Mouse (Mus musculus) neural tube, embryonic 14.5 days (tissue): Measurements from ENCODE around the gene Gatm. TPM values are rescaled to one million over a fixed set of nuclear protein-coding genes. Genes with fewer than 3 reads are reported as not detected.
A peak's percentile ranks its signal among the peaks of the same experiment; 100 is the strongest.

ENCODE experiments used
- ATAC-seq: fragments of 200-750 bp; cut with Nextera tagmentation; 2 replicates; pipeline ENCODE4 v1.8.0; 2017; ENCODE audit warnings: low read depth, mild to moderate bottlenecking, moderate TSS enrichment, moderate library complexity
- H3K27ac ChIP-seq: fragments of 300-500 bp; sonication (generic); 2 replicates; pipeline ENCODE4 v1.5.1; 2014; ENCODE audit warnings: low read depth, mild to moderate bottlenecking, control low read depth, low read length, moderate library complexity, mixed read lengths
- H3K27me3 ChIP-seq: fragments of 300-500 bp; sonication (generic); 2 replicates; pipeline ENCODE4 v1.6.1; 2014; ENCODE audit warnings: low read length; ENCODE audit not compliant: control insufficient read depth, insufficient read depth
- H3K36me3 ChIP-seq: fragments of 300-500 bp; sonication (generic); 2 replicates; pipeline ENCODE4 v1.6.1; 2014; ENCODE audit warnings: low read length, mixed read lengths; ENCODE audit not compliant: control insufficient read depth, insufficient read depth
- H3K4me1 ChIP-seq: fragments of 300-500 bp; sonication (generic); 2 replicates; pipeline ENCODE4 v1.6.1; 2014; ENCODE audit warnings: low read length; ENCODE audit not compliant: control insufficient read depth, insufficient read depth
- H3K4me2 ChIP-seq: fragments of 300-500 bp; sonication (generic); 2 replicates; pipeline ENCODE4 v1.6.1; 2014; ENCODE audit warnings: mild to moderate bottlenecking, low read depth, low read length, control low read depth
- H3K4me3 ChIP-seq: fragments of 300-500 bp; sonication (generic); 2 replicates; pipeline ENCODE4 v1.5.1; 2014; ENCODE audit warnings: low read depth, low read length, control low read depth, mixed read lengths
- H3K9ac ChIP-seq: fragments of 300-500 bp; sonication (generic); replicated peaks from 2 replicates; pipeline ENCODE4 v1.6.1; 2014; ENCODE audit warnings: low read depth, mild to moderate bottlenecking, control low read depth, low read length, mixed read lengths
- H3K9me3 ChIP-seq: fragments of 300-500 bp; sonication (generic); 2 replicates; pipeline ENCODE4 v1.6.1; 2016; ENCODE audit warnings: low read length; ENCODE audit not compliant: control insufficient read depth
- WGBS: fragments of 180-500 bp; shearing (Covaris S2); extraction: QIAGEN DNeasy Blood & Tissue Kit; methylation state at CpG from one replicate; pipeline ENCODE4 v1.1.7; 2014; 5-methylcytosine and 5-hydroxymethylcytosine counted together
- polyA plus RNA-seq: library from polyadenylated mRNA; unstranded; fragments of >200 nt; fragmentation: Nextera tagmentation; extraction: Ambion mirVana; gene quantifications from 2 replicates; pipeline ENCODE4 v1.2.1, GENCODE M21; 2014

Gatm gene
- polyA plus RNA-seq = 35.3 and 37.6 TPM in 2 replicates

DNA sequence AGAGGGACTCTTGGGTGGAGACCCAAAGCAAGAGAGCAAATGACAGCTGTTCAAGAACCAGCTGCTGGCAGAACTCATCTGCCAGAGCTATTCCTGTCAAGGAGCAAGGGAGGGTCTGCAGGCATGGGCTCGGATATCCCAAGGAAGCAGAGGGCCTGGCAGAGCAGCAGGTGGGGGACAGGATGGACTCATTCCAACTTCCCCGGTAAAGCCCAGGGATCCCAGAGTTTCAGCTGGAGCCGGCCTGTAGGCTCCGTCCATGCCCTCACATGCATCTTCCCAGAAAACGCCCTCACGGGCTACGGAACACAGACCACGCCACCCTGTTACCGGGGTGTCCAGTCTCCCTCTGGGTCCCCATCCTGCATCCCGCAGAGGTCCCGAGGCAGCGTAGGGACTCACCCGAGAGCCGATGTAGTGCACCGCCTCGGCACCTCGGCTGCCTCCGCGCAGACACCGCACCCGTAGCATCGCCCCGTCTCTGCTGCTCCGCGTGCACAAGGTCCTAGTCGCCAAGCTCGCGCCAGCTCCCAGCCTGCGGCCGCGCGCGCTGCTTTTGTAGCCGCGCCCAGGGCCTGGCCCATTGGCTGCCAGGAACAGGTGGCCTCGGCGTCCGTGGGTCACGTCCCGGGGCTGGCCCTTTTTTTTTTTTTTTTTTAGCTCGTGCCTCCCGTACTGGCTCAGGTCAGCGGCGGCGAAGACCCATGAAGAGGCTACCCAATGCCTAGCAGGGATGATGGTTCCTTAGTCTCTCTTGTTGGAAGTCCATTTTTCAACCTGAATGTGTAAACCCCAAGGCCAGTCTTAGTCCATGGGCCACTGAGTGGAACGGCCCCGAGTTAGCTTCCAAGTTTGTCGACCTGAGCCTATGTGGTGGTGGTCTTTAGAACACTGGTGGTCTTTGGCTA, at the start of gene Gatm:
TSS of gene Gatm (minus strand) at position 558 of the 908 bp plus-strand sequence.
- H3K4me2 ChIP-seq = peak within 1 kb of the TSS; percentile 78
- H3K36me3 ChIP-seq = no peaks in the 10 kb centered on the region
- no peak within 1 kb of the TSS for H3K27ac ChIP-seq
- H3K4me3 ChIP-seq = peak within 1 kb of the TSS; percentile 55
- H3K9me3 ChIP-seq = no peaks in the 10 kb centered on the region
- peak; percentile 98 for ATAC-seq
- H3K9ac ChIP-seq = peak within 1 kb of the TSS; percentile 71
- H3K4me1 ChIP-seq = 0 out of 2 replicates have a peak, but pooled peaks cover 2% of the 10 kb centered on the region
- no peaks in the 10 kb centered on the region for H3K27me3 ChIP-seq
- WGBS = 2% methylated on average over 48 of the region's 48 CpGs

DNA sequence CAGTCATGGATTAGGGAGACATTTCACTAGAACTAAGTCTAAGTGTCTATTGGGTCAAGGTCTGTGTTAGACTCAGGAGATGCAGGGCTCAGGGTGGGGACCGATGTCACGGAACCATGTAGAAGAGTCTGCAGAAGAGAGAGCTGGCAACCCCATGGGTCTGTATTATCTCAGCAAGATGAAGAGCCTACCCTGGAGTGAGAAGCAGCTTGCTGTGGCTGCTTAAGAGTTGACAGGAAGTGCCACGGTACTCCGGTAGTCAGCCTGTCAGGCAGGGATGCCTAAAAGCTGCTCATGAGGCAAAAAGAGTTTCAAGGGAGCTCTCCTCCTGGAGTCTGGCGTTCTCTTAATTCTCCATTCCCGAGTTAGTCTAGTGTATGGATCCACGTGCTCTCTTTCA, 48.7 kb upstream of the Gatm start:
- no peak overlapping the region for H3K27ac ChIP-seq
- no peaks in the 10 kb centered on the region for H3K4me1 ChIP-seq
- H3K36me3 ChIP-seq = no peaks in the 10 kb centered on the region
- H3K4me2 ChIP-seq = no peak overlapping the region
- H3K9ac ChIP-seq = no peak overlapping the region
- no peaks in the 10 kb centered on the region for H3K27me3 ChIP-seq
- no peak for ATAC-seq
- H3K4me3 ChIP-seq = no peak overlapping the region
- WGBS = 94% methylated on average over 7 of the region's 7 CpGs
- H3K9me3 ChIP-seq = no peaks in the 10 kb centered on the region

DNA sequence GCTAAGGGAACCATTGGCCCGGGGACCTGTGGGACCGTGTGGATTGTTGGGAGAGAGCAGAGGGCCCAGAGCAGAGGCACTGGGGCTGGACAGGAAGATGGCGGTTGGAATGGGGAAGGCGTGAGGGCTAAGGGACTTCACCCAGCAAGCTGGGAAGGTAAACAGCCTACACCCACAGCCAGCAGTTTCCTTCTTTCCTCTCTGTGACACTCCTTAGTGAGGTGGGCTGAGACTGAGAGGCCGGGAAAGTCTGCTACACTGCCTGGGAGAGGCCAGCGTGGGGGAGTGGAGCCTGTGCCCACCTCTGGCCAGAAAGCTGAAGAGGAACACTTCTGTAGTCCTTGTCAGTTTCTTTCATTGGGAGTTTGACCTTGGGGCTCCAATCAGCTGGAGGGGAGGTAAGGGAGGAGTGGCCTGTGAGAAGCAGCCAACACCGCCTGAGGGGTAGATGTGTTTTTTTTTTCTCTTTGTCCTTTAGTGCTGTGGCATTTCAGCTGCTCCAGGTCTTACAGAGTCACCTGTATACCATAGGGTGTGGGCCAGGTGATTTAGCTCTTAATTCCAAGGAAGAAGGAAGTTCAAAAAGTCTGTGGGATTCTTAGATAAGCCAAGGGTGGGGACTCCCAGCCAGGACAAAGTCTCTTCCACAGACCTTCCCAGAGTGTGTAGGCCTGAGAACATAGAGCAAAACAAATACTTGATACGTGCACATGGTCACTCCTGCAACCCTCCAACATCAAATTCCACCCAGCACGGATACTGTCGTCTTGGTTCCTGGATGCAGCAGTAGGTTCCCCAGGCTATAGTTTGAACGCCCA, 46.8 kb upstream of the Gatm start:
- H3K36me3 ChIP-seq = no peaks in the 10 kb centered on the region
- 83% methylated on average over 11 of the region's 11 CpGs for WGBS
- H3K27me3 ChIP-seq = no peaks in the 10 kb centered on the region
- no peak overlapping the region for H3K4me3 ChIP-seq
- ATAC-seq = no peak
- no peak overlapping the region for H3K27ac ChIP-seq
- no peak overlapping the region for H3K9ac ChIP-seq
- no peaks in the 10 kb centered on the region for H3K4me1 ChIP-seq
- H3K9me3 ChIP-seq = no peaks in the 10 kb centered on the region
- no peak overlapping the region for H3K4me2 ChIP-seq

DNA sequence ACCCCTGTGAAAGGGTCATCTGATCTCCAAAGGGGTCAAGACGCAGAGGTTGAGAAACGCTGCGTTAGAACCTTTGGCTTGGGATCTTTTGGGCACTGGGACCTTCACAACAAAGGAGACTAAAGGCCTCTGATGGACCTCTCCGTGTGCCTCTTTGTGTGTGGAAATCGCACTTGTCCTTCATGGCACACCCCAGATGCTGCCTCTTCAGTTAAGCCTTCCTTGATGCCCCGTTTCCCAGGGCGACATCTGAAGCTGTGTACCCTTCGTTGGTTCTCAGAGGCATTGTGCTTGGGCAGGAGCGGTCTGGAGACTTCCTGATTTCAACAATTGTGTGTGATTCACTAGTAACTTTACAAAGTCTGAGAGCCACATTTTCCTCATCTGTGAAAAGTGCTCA, 45.7 kb upstream of the Gatm start:
- WGBS = 76% methylated on average over 9 of the region's 9 CpGs

DNA sequence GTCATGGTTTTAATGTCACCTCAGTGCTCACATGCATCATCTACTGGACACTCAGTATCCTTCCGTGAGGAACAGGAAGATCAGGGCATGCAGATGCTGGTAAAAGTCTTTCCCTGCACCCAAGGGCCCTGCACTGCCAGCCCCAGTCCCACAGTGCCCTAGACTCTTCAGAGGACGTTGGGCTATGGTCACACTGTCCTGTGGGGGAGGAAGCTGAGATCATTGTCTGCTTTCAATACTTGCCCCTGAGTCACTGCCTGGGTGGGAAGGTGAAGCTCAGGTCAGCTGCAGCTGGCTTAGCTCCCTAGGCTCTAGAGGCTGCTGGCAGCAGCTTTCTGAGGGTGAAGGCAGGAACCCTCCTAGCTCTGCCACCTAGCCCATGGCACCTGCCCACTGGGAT, 44.9 kb upstream of the Gatm start:
- Histone ChIP-seq H3K9ac (no peak overlapping the region), H3K36me3 (no peaks in the 10 kb centered on the region), H3K4me2 (no peak overlapping the region), H3K4me1 (no peaks in the 10 kb centered on the region), H3K27me3 (no peaks in the 10 kb centered on the region), H3K4me3 (no peak overlapping the region), H3K9me3 (no peaks in the 10 kb centered on the region), H3K27ac (no peak overlapping the region)
- no peak for ATAC-seq
- 69% methylated on average over 2 of the region's 2 CpGs for WGBS

More for the DNA sequence above, 45.7 kb upstream of the Gatm start:
- Histone ChIP-seq H3K27me3 (no peaks in the 10 kb centered on the region), H3K4me2 (no peak overlapping the region), H3K27ac (no peak overlapping the region), H3K36me3 (no peaks in the 10 kb centered on the region), H3K4me3 (no peak overlapping the region), H3K4me1 (no peaks in the 10 kb centered on the region), H3K9ac (no peak overlapping the region), H3K9me3 (no peaks in the 10 kb centered on the region)
- ATAC-seq = no peak

DNA sequence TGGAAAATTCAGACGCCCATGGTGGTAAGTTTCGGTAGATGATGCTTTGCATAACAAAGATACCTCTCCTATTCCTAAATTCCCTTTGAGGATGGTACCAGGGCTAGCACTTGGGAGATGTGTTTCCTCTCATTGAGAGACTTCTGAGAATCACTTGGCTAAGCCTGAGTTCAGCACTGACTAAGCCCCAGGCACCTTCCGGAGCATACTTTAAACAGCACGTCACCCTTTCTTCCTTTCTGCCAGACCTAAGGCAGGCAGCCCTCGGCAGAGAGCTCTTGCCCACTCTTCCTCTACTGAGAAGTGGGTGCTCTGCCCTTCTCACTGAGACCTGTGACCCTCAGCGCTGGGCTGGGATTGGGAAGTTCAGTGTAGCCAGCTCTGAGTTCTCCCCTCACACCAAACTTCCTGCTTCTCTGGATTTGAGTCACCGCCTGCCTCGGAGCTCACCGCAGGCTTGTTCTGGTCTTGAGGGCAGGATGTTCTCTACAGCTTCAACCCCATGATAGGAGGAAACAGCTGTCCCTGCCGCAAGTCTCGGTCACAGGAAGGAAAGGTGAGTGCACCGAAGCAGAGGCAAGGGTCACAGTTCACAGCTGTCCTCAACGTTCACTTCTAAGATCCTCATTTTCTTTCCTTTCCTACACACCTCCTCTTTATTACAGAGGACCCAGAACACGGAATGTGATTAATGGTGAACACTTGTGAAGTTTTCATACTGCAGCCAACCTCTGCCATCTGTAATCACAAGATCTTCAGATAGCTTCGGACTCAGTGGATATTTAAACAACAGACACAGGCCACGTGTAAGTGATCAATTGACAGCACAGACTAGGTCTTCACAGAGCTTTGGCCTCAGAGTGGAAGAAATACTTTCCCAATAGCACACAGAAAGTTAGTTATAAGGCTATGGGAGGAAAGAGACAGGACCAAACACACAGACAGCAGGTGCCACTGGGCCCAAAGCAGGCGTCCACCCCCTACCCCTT, 41.3 kb upstream of the Gatm start:
- Histone ChIP-seq H3K27ac (no peak overlapping the region), H3K4me2 (no peak overlapping the region), H3K4me1 (no peaks in the 10 kb centered on the region), H3K9me3 (no peaks in the 10 kb centered on the region), H3K36me3 (no peaks in the 10 kb centered on the region), H3K4me3 (no peak overlapping the region), H3K9ac (no peak overlapping the region), H3K27me3 (no peaks in the 10 kb centered on the region)
- no peak for ATAC-seq
- 75% methylated on average over 17 of the region's 17 CpGs for WGBS

DNA sequence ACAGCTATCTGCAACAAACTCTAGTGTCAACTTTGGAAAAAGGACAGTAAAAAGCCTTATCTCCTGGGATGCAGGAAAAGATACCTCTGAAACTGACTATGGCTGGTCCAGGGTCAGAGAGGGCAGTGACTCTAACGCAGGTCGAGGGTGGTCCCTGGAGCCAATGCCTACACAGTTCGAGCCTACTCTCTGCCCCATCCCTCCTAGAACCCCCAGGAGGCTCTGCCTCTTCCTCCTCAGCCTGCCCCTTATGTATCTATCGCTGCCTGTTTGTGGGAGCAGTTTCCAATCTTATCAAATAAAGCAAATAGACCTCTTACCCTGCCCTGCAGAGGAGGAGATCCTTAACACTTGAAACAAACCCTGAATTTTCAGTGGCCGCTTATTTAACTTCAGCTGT, 27.6 kb upstream of the Gatm start:
- Histone ChIP-seq H3K4me3 (no peak overlapping the region), H3K9ac (no peak overlapping the region), H3K36me3 (peaks cover 7% of the 10 kb centered on the region; the same call in 1 of the 2 replicates), H3K27me3 (no peaks in the 10 kb centered on the region), H3K27ac (no peak overlapping the region), H3K4me2 (no peak overlapping the region), H3K9me3 (no peaks in the 10 kb centered on the region), H3K4me1 (no peaks in the 10 kb centered on the region)
- ATAC-seq = no peak
- WGBS = 51% methylated on average over 5 of the region's 5 CpGs

DNA sequence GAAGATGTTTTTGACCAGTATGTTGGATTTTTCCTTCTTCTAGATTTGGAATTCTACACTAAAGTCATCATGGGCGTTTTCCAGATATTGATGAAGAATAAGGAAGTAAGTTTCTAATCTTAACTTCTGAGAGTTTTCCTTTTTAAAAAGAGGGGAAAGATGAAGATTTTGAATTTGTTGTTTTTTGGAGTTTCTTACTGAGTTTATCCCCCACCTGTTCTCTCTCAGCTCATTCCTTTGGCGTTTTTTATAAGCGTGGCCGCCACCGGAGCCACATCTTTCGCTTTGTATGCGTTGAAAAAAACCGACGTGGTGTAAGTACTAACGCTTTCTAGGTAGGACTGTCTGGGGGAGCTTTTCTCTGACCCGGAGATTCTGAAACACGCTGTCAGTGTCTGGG, 26.9 kb upstream of the Gatm start:
- Histone ChIP-seq H3K4me1 (no peaks in the 10 kb centered on the region), H3K4me2 (peak overlapping the region; percentile 57), H3K27me3 (no peaks in the 10 kb centered on the region), H3K9ac (no peak overlapping the region), H3K4me3 (peak overlapping the region; percentile 36), H3K27ac (no peak overlapping the region), H3K36me3 (peaks cover 7% of the 10 kb centered on the region; the same call in 1 of the 2 replicates), H3K9me3 (no peaks in the 10 kb centered on the region)
- ATAC-seq = no peak
- 36% methylated on average over 12 of the region's 12 CpGs for WGBS
